Mouse (Mus musculus) lung, postnatal 0 days (tissue): ENCODE measurements around the gene Smyd1.

ENCODE experiments used
- CTCF ChIP-seq: IDR thresholded peaks from 2 replicates; pipeline ENCODE4 v1.5.1; 2016; ENCODE audit warnings: antibody characterized with exemption, mild to moderate bottlenecking
- EP300 ChIP-seq: IDR thresholded peaks from 2 replicates; pipeline ENCODE4 v1.6.1; 2016; ENCODE audit warnings: antibody characterized with exemption, mild to moderate bottlenecking, control low read depth

DNA sequence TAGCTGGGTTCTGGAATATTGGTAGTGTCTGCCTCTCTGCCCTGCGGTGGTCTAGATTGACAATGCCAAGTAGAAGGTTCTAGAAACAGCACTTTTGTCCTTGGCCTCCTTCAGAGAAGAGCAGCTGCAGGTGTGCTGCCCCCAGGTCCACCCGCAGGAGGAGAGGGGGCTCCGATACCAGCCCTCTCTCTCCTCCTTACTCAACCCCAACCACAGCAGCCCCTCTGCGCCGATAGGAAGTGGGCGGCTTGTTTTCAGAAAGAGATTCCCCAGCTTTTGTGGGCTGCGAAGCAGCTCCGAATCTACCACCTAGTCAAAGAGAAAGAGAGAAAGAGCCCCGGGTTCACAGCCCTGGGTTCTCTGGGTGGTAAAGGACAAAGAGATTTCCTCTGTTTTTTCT, 19.1 kb upstream of the Smyd1 start:
- TF ChIP-seq CTCF (no peak), EP300 (no peak)
